Mouse (Mus musculus): Measurements from ENCODE around the gene Acbd3. TPM values are rescaled to one million over a fixed set of nuclear protein-coding genes. Genes with fewer than 3 reads are reported as not detected.

The Acbd3 gene
- polyA plus RNA-seq, 1 experiment from 2014 or later, result 53.4 TPM

DNA sequence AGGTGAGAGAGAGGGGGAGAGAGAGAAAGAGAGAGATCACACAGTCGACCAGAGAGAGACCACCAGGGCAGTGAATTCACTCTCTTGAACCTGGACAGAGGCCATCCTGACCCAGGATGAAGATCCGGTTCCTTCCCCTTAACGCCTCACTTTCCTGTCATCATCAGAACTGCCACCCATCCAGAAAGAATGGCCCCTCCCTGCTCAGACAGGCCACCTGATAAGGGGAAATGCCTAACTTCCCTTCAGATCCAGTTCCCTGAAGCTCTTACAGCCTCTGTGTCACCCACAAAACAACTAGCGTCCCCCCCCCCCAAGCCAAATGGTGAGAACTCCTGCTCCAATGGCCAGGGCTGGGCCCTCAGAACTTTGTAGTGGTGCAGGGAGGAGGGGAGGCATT lies 45.9 kb downstream of the Acbd3 start:
- H3K27me3 ChIP-seq, result no peaks in the 10 kb centered on the region
- TF ChIP-seq CTCF (IDR thresholded peaks at IDR 0.05), result no peak
- ATAC-seq (no peak), DNase-seq (ENCODE audit: low read depth, low spot score) (no peak)
- POLR2A ChIA-PET, result no interaction called here
- CTCF ChIA-PET, result no interaction called here
- in situ Hi-C loops (cut with MboI; ENCODE audit: low pct_unique_long_range_greater_than_20kb), result loop anchor here (5.0 kb wide), 1 partner anchor 36 kb away; no protein-coding TSS in a partner anchor

GRCm38 (mm10) chr1:180772291-180772690 lies 46.4 kb downstream of the Acbd3 start:
- H3K27me3 ChIP-seq, result no peaks in the 10 kb centered on the region
- CTCF ChIA-PET, result interaction anchor here (1.1 kb wide), 1 partner anchor 38 kb away, joined by 3 read pairs; no protein-coding TSS in a partner anchor
- POLR2A ChIA-PET, result no interaction called here
- ATAC-seq, result no peak
- no peak for DNase-seq (ENCODE audit: low read depth, low spot score)
- in situ Hi-C loops (cut with MboI; ENCODE audit: low pct_unique_long_range_greater_than_20kb), result loop anchor here (5.0 kb wide), 1 partner anchor 35 kb away; no protein-coding TSS in a partner anchor
- TF ChIP-seq CTCF (IDR thresholded peaks at IDR 0.05), result no peak

DNA sequence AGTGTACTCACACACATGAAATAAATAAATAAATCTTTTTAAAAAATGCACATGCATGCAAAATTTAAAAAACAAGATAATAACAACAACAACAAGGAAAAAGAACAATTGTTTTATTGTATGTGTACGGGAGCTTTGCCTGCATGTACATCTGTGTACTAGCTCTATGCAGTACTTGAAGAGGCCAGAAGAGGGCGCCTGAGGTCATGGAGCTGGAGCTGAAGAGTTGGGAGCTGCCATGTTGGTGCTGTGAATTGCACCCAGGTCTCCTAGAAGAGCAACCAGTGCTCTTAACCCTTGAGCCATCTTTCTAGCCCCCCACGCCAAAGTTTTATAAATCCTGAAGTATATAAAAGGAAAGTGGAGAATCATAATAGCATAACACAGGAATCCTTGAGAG lies 48.8 kb downstream of the Acbd3 start:
- ChIA-PET POLR2A (interaction anchor here (1.2 kb wide), 1 partner anchor 36 kb away, joined by 3 read pairs; no protein-coding TSS in a partner anchor), CTCF (interaction anchor here (1.3 to 1.8 kb wide), 3 partner anchors 8 to 50 kb away, joined by 3 to 7 read pairs (median 3); no protein-coding TSS in a partner anchor)
- H3K27me3 ChIP-seq, result no peaks in the 10 kb centered on the region
- ATAC-seq (no peak), DNase-seq (ENCODE audit: low read depth, low spot score) (no peak)
- in situ Hi-C loops (cut with MboI; ENCODE audit: low pct_unique_long_range_greater_than_20kb), result loop anchor here (5.0 kb wide), 1 partner anchor 33 kb away; no protein-coding TSS in a partner anchor
- TF ChIP-seq CTCF (IDR thresholded peaks at IDR 0.05), result no peak

- TF ChIP-seq CTCF (IDR thresholded peaks at IDR 0.05), result no peak
- ATAC-seq (no peak), DNase-seq (ENCODE audit: low read depth, low spot score) (no peak)
- no peaks in the 10 kb centered on the region for H3K27me3 ChIP-seq
- CTCF ChIA-PET, result interaction anchor here (1.3 to 1.8 kb wide), 2 partner anchors 36 to 51 kb away, joined by 3 to 7 read pairs; no protein-coding TSS in a partner anchor
- POLR2A ChIA-PET, result interaction anchor here (1.2 kb wide), 1 partner anchor 35 kb away, joined by 3 read pairs; no protein-coding TSS in a partner anchor
- in situ Hi-C loops (cut with MboI; ENCODE audit: low pct_unique_long_range_greater_than_20kb), result no loop called here
Observed at GRCm38 (mm10) chr1:180775317-180775716, 49.5 kb downstream of the Acbd3 start.

DNA sequence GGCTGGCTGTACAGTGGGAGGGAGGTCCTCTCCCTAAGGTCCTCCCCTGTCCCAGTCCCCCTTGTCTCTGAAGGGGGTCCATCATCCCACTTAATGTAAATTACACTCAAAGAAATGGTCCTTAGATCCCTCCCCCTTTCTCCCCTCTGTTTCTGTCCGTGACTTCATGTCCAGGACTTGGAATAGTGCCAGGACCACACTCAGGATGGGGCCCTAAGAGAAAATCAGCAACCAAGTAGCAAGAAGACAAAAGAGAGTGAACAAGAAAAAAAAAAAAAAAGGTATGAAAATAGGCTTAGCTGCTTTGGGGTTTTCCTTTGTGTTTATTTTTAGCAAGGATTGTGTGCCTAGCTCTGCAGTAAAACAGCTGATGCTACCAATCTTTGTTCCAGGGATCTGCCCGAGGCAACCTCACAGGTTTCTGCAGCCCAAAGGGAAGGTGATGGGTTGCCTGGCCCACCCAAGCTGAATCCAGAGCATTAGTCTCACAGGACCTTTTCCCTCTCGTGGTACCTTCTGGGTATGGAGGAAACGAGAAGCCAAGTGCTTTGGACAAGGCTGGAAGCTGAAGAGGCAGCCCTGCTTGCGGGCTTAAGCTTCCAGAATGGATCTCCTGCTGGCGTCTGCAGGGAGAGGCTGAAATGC lies 50.1 kb downstream of the Acbd3 start:
- no peaks in the 10 kb centered on the region for H3K27me3 ChIP-seq
- no peak for TF ChIP-seq CTCF (IDR thresholded peaks at IDR 0.05)
- in situ Hi-C loops (cut with MboI; ENCODE audit: low pct_unique_long_range_greater_than_20kb), result no loop called here
- ATAC-seq, result no peak
- DNase-seq (ENCODE audit: low read depth, low spot score), result no peak
- POLR2A ChIA-PET, result interaction anchor here (0.6 kb wide), 1 partner anchor 30 kb away, joined by 3 read pairs; no protein-coding TSS in a partner anchor
- CTCF ChIA-PET, result interaction anchor here (1.0 to 1.8 kb wide), 2 partner anchors 8 to 35 kb away, joined by 3 to 7 read pairs; no protein-coding TSS in a partner anchor

DNA sequence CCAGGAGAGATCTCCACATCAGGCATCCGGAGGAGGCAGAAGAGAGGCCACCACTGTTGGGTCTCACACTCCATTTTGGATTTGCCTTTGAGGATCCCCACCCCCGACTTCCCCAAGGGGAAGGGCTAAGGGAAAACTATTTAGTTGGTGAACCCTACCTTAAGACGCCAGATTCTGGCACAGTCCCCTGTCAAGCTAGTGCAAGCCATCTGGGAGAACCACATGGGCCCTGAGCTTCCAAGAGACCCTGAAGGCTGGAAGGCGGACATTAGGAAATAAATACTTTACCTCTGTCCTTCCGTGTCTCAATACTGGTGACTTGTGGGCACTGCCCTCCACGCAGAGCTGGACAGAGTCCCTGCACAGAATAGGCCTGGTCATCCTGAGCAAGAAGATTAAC lies 50.7 kb downstream of the Acbd3 start:
- ATAC-seq, result no peak
- ChIA-PET POLR2A (interaction anchor here (0.6 to 1.2 kb wide), 2 partner anchors 14 to 30 kb away, joined by 3 to 4 read pairs; no protein-coding TSS in a partner anchor), CTCF (interaction anchor here (1.0 to 1.8 kb wide), 2 partner anchors 9 to 34 kb away, joined by 3 to 7 read pairs; no protein-coding TSS in a partner anchor)
- TF ChIP-seq CTCF (IDR thresholded peaks at IDR 0.05), result no peak
- in situ Hi-C loops (cut with MboI; ENCODE audit: low pct_unique_long_range_greater_than_20kb), result no loop called here
- H3K27me3 ChIP-seq, result no peaks in the 10 kb centered on the region
- DNase-seq (ENCODE audit: low read depth, low spot score), result no peak

DNA sequence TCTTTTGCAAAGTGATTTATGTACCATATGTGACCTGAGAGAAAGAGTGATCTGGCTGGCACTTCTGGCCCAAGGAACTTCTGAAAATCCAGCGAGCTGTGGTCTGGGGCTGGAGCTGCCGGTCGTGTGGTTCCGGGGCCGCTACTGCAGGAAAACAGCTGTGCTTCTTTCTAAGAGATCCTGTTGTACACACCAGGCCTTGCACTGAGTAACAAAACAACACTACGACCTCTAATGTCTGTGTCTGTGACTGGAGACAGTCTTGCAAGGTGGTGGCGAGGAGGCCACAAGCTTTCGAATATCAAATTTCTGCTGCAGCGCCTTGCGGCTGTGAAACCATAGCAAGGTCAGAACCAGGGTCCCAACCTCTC lies 51.4 kb downstream of the Acbd3 start:
- DNase-seq (ENCODE audit: low read depth, low spot score), result no peak
- CTCF ChIA-PET, result interaction anchor here (1.0 to 2.3 kb wide), 6 partner anchors 8 to 73 kb away, joined by 3 to 14 read pairs (median 4); partner anchors contain the start of gene Sde2
- POLR2A ChIA-PET, result interaction anchor here (0.5 to 1.2 kb wide), 6 partner anchors 10 to 209 kb away, joined by 3 to 8 read pairs (median 4); partner anchors contain the start of genes Acbd3, H3f3a and Parp1
- in situ Hi-C loops (cut with MboI; ENCODE audit: low pct_unique_long_range_greater_than_20kb), result no loop called here
- TF ChIP-seq CTCF (IDR thresholded peaks at IDR 0.05), result no peak
- no peak for ATAC-seq
- no peaks in the 10 kb centered on the region for H3K27me3 ChIP-seq

GRCm38 (mm10) chr1:180777660-180778402 lies 52.0 kb downstream of the Acbd3 start:
- POLR2A ChIA-PET, result interaction anchor here (0.5 to 1.6 kb wide), 10 partner anchors 10 to 374 kb away, joined by 3 to 8 read pairs (median 3); partner anchors contain the start of genes Acbd3, H3f3a and Parp1
- ATAC-seq (peak; percentile 81), DNase-seq (ENCODE audit: low read depth, low spot score) (no peak)
- in situ Hi-C loops (cut with MboI; ENCODE audit: low pct_unique_long_range_greater_than_20kb), result no loop called here
- no peaks in the 10 kb centered on the region for H3K27me3 ChIP-seq
- TF ChIP-seq CTCF (IDR thresholded peaks at IDR 0.05), result no peak
- CTCF ChIA-PET, result interaction anchor here (0.9 to 2.3 kb wide), 8 partner anchors 9 to 73 kb away, joined by 3 to 14 read pairs (median 4); partner anchors contain the start of gene Sde2

DNA sequence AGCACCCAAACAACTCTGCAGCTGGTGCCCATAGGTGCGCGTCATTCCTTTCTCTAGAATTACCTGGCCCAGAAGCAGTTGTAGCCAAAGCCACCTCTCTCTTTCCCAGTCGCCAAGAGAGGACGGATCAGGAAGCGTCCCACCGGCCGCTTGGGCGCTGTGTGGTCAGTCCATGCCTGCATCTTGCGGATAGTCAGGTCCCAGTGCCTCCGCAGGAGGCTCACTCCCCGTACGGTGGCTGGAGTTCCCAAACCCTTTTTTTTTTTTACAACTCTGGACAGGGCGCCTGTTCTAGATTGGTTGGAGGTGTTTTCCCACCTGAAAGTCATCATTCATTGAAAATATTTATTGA lies 52.5 kb downstream of the Acbd3 start:
- in situ Hi-C loops (cut with MboI; ENCODE audit: low pct_unique_long_range_greater_than_20kb), result no loop called here
- ATAC-seq (peak; percentile 18), DNase-seq (ENCODE audit: low read depth, low spot score) (no peak)
- CTCF ChIA-PET, result interaction anchor here (0.9 to 2.3 kb wide), 4 partner anchors 23 to 60 kb away, joined by 3 to 14 read pairs (median 4); no protein-coding TSS in a partner anchor
- TF ChIP-seq CTCF (IDR thresholded peaks at IDR 0.05), result no peak
- POLR2A ChIA-PET, result interaction anchor here (0.6 to 1.6 kb wide), 7 partner anchors 11 to 373 kb away, joined by 3 to 8 read pairs (median 3); partner anchors contain the start of genes Acbd3 and H3f3a
- H3K27me3 ChIP-seq, result no peaks in the 10 kb centered on the region

DNA sequence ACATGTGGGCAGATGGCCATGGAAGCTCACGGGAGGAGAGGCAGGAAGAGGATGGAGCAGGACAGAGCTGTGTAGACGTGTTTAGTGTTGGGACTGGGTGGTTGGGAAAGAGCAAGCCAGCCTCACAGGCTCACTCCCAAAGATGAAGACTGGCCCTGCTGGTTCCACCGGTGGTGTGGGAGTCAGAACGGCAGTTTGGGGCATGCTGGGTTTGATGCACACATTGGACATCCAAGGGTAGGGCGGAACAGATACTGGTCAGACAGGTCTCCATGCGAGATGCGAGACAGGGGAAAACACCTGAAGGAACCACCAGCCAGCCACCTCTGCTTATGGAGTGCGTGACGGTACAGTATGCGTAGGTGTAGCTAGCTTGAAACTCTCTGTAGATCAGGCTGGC lies 53.1 kb downstream of the Acbd3 start:
- POLR2A ChIA-PET, result interaction anchor here (0.6 to 1.6 kb wide), 3 partner anchors 29 to 373 kb away, joined by 3 read pairs; no protein-coding TSS in a partner anchor
- in situ Hi-C loops (cut with MboI; ENCODE audit: low pct_unique_long_range_greater_than_20kb), result no loop called here
- CTCF ChIA-PET, result interaction anchor here (2.3 kb wide), 1 partner anchor 32 kb away, joined by 14 read pairs; no protein-coding TSS in a partner anchor
- ATAC-seq (no peak), DNase-seq (ENCODE audit: low read depth, low spot score) (no peak)
- TF ChIP-seq CTCF (IDR thresholded peaks at IDR 0.05), result no peak
- no peaks in the 10 kb centered on the region for H3K27me3 ChIP-seq

Data from Patski (cell line).